Mouse (Mus musculus): Measurements from ENCODE around the gene Ell2.

The Ell2 gene

GRCm38 (mm10) chr13:75765742-75766141 lies 59.2 kb downstream of the Ell2 start:
- in situ Hi-C loops (cut with MboI, MseI): no loop called here

- in situ Hi-C loops (cut with MboI, MseI): no loop called here
Measured at GRCm38 (mm10) chr13:75766238-75766637, 59.7 kb downstream of the Ell2 start.

GRCm38 (mm10) chr13:75766967-75767366 lies 60.4 kb downstream of the Ell2 start:
- in situ Hi-C loops (cut with MboI, MseI): no loop called here

- in situ Hi-C loops (cut with MboI, MseI): no loop called here
Measured at GRCm38 (mm10) chr13:75770744-75771143, 64.2 kb downstream of the Ell2 start.

GRCm38 (mm10) chr13:75771404-75771803 lies 64.8 kb downstream of the Ell2 start:
- in situ Hi-C loops (cut with MboI, MseI): no loop called here

- in situ Hi-C loops (cut with MboI, MseI): no loop called here
Measured at GRCm38 (mm10) chr13:75771984-75772730, 65.6 kb downstream of the Ell2 start.

GRCm38 (mm10) chr13:75775961-75776360 lies 69.4 kb downstream of the Ell2 start:
- in situ Hi-C loops (cut with MboI, MseI): no loop called here

GRCm38 (mm10) chr13:75776692-75777091 lies 70.1 kb downstream of the Ell2 start:
- in situ Hi-C loops (cut with MboI, MseI): no loop called here

GRCm38 (mm10) chr13:75778156-75778555 lies 71.6 kb downstream of the Ell2 start:
- in situ Hi-C loops (cut with MboI, MseI): no loop called here

- in situ Hi-C loops (cut with MboI, MseI): no loop called here
Measured at GRCm38 (mm10) chr13:75779169-75779568, 72.6 kb downstream of the Ell2 start.

- in situ Hi-C loops (cut with MboI, MseI): no loop called here
Measured at GRCm38 (mm10) chr13:75780096-75780495, 73.5 kb downstream of the Ell2 start.

- in situ Hi-C loops (cut with MboI, MseI): no loop called here
Measured at GRCm38 (mm10) chr13:75785726-75786125, 79.2 kb downstream of the Ell2 start.

- in situ Hi-C loops (cut with MboI, MseI): no loop called here
Measured at GRCm38 (mm10) chr13:75786264-75786663, 79.7 kb downstream of the Ell2 start.

GRCm38 (mm10) chr13:75787364-75787763 lies 80.8 kb downstream of the Ell2 start:
- in situ Hi-C loops (cut with MboI, MseI): no loop called here

GRCm38 (mm10) chr13:75788178-75788577 lies 81.6 kb downstream of the Ell2 start:
- in situ Hi-C loops (cut with MboI, MseI): no loop called here

GRCm38 (mm10) chr13:75789061-75789834 lies 82.7 kb downstream of the Ell2 start:
- in situ Hi-C loops (cut with MboI, MseI): no loop called here

- in situ Hi-C loops (cut with MboI, MseI): no loop called here
Measured at GRCm38 (mm10) chr13:75790550-75791205, 84.1 kb downstream of the Ell2 start.

- in situ Hi-C loops (cut with MboI, MseI): no loop called here
Measured at GRCm38 (mm10) chr13:75793863-75794629, 87.5 kb downstream of the Ell2 start.

- in situ Hi-C loops (cut with MboI, MseI): loop anchor here (5.0 kb wide), 1 partner anchor 570 kb away; no protein-coding TSS in a partner anchor
Measured at GRCm38 (mm10) chr13:75797369-75798141, 91.0 kb downstream of the Ell2 start.

GRCm38 (mm10) chr13:75798413-75799302 lies 92.1 kb downstream of the Ell2 start:
- in situ Hi-C loops (cut with MboI, MseI): loop anchor here (5.0 kb wide), 1 partner anchor 571 kb away; no protein-coding TSS in a partner anchor
